Mouse (Mus musculus): ENCODE data around the gene Sh2d4b. TPM values are rescaled to one million over a fixed set of nuclear protein-coding genes. Genes with fewer than 3 reads are reported as not detected.

Sh2d4b gene
- polyA plus RNA-seq, 1 experiment: 0.10 TPM

DNA sequence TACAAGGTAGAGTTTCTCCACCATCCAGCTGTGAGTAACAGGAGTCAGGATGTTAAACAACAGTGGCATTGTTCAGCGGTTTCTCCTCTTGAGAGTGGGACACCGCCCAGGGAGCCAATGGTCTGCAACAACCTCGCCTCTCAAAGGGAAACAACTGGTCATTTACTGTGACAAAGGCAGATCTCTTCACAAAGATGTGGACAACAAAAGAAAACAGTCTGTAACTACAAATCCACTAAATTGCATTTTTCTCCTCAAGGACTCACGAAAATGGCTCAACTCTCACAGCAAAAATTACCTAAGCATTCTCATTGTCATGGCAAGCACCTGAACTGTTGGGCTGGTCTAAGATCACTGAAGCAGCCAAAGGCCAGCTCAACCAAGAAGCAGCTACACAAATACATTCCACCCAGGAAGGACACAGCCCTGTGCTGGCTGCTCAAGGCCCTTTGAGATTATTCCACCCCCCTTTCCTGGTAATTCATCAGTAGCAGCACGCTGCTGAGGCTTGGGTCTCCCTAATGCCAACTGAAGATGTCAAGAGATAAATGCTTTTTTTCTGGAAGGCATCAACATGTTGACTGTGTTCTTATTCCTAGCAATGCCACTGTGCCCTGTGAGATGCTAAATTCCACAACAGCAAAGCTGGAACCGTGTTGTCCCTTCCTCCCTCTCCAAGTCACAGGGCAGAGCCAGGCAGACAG is 28.1 kb downstream of the Sh2d4b start:
- WGBS: 63% methylated on average over 6 of the region's 6 CpGs
- DNase-seq (ENCODE audit: low read depth, low spot score): no peak

DNA sequence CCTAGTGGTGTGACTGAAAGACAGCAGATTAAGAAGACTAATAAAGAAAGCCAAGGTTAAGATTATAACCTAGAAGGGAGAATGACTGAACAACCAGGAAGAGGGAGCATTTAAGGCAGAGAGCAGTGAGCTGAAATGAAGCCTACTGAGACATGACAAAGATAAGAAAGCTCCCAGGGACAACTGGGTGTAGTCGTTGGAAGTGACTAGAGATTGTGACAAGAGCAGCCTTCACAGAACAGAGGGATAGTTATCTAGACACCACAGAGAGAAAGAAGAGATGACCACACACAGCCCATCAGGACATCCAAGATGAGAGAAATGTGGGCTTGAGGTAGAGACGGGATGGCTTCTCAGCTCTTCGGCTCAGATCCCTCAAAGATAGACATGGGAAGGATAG is 29.4 kb downstream of the Sh2d4b start:
- WGBS: 80% methylated on average over 3 of the region's 3 CpGs
- DNase-seq (ENCODE audit: low read depth, low spot score): no peak

DNA sequence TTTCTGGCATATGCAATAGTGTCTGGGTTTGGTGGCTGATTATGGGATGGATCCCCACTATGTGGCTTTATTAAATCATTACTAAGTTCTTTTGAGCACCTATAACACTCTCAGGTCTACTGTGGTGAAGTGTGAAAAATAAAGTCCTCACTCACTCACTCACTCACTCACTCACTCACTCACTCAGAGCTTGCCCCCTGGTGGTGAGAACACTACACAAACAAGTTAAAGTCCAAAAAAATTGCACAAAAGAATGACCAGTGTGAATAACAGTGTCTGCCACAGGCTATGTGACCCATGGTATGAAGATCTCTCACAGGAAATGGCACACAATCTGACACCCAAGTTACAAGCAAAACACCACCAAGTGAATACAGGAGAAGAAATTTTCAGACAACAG is 30.0 kb downstream of the Sh2d4b start:
- no peak for DNase-seq (ENCODE audit: low read depth, low spot score)

DNA sequence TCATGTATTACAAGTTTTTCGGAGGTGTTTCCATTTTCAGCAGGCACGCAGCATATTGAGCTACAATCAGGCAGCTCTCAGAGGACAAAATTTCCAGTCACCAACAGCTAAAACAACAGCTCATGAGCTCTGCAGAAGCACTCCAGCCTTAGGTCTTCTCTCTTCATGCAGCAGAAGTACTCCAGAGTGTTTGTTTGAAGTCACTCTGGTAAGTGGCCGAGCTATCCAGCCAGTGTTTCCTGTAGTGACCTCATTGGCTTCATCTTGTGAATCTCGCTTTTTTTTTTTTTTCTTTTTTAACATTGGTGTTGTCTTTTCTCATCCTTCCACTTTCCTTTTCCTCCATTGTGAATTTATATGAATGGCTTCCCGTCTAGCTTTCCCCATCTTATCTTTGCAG is 40.1 kb downstream of the Sh2d4b start:
- no peak for DNase-seq (ENCODE audit: low read depth, low spot score)
- 69% methylated on average over 5 of the region's 5 CpGs for WGBS

DNA sequence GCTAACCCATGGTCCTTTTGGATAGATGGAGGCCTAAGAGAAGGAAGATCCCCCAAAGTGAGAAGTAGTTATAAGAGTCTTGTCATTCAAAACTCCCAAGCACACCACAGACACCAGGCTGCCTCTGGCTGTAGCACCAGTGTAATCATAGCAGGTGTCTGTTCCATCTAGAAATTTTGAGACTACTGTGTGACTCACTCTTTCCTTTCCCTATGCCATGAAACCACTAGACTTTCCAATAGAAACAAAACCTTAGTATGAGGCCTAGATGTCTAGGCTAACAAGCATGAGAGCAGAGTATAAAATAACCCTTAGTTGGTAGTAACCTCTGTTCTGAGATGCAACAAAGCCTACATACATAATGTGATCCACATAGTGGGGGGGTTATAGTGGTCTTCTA is 55.7 kb downstream of the Sh2d4b start:
- no peak for DNase-seq (ENCODE audit: low read depth, low spot score)

DNA sequence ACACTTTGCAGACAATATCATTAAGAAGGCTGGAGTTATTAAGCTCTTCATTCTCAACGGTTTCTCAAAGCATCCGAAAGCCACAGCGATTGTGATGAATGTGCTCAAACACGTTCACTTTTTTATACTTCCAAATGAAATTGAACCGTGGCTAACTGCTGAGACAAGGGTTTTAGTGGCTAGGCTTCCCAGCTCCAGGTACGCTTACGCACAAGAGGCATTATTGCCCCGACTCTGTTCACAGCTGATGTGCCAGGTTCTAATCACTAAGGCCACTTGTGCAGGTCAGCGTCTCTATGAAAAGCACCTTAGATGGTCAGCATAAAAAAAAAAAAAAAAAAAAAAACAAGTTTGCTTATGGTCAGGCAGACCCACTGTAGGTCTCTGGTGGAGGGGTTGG is 62.6 kb downstream of the Sh2d4b start:
- DNase-seq (ENCODE audit: low read depth, low spot score): no peak
- WGBS: 39% methylated on average over 9 of the region's 9 CpGs

DNA sequence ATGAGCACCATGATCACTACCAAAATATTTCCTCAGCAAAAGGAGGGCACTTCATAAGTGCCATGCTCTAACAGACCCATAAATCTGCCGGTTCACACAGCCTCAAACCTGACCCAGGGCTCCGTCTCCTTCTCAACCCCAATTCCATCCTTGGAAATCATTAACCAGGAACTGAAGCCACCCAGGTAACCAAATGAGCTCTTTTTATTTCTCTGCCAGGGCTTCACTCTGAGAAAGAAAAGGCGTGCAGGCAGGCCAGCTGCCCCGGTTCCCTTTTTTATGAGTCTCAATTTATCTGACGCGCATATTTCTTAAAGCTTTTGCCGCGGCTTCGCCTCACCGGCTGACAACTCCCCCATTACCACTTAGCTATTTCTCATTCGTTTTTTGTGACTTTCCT is 63.0 kb downstream of the Sh2d4b start:
- 23% methylated on average over 11 of the region's 11 CpGs for WGBS
- DNase-seq (ENCODE audit: low read depth, low spot score): peak; percentile 67

DNA sequence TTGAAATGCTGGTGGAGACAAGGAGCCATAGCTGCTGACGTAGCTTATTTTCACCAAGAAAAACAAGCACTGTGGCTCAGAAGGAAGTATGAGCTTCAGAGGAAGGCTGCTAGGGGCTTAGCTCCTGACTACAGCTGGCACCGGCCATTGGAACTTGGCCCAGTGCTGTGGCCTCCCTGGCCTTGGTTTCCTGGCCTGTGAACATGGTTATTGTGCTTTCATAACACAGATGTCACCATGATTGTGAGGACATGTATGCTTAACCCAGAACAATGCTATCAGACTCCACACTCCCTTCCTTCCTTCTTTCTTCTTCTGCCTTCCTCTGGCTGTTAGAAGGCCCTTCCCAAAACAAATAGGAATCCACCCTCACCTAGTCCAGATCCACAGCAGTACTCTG is 75.0 kb downstream of the Sh2d4b start:
- 35% methylated on average over 2 of the region's 2 CpGs for WGBS
- no peak for DNase-seq (ENCODE audit: low read depth, low spot score)

DNA sequence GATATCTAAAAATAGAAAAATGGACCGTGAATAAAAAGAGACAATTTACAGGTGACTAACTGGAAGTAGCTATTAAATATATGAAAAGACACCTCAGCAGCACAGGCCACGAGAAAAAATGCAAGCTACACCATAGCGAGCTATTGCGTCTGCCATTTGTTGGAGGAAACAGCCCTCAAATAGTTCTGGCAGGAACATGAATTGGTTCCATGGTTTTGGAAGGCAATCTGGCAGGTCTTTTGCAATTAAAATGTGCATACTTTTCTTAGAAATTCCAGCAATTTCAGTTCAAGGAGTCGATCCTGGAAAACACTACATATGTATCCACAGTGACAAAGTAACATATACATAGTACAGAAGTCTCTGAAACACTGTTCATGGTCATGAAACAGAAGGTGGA is 76.4 kb downstream of the Sh2d4b start:
- no peak for DNase-seq (ENCODE audit: low read depth, low spot score)
- WGBS: 83% methylated on average over 5 of the region's 5 CpGs

DNA sequence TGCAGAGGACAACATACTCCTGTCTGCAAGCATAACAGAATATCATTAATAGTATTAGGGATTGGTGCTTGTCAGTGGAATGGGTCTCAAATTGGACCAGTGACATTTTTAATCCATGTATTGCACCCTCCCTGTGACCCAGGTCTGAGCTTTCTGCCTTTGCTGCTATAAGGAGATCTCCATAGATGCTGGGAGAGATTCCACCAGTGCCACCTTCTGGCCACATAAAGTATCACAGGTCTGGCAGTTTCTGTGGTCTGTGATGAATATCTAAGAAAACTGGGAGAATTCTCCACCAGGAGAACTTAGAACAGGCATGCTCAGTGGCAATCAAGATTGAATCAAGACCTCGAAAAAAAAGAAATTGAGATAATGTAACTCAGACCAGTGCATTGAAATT is 101.5 kb downstream of the Sh2d4b start:
- DNase-seq (ENCODE audit: low read depth, low spot score): no peak
- WGBS: 50% methylated on average over 1 of the region's 1 CpGs

DNA sequence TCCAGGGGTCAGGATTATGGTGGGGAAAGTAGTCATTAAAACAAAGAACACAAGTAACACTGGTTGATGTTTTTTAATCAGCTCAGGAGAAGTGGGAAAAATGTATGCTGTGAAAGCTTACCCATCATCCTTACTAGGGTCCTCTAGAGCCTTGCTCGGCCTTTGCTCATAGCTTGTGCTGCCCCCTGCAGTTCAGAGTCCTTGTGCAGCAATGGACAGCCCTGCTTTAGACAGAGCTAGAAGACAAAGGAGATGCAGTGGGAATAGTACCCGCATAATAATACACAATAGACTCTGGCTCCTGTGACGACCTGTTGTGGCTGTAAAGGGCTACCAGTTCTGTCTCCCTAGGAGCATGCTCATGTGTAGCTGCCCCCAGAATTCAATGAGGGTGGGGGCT is 104.0 kb downstream of the Sh2d4b start:
- WGBS: 24% methylated on average over 3 of the region's 3 CpGs
- no peak for DNase-seq (ENCODE audit: low read depth, low spot score)

DNA sequence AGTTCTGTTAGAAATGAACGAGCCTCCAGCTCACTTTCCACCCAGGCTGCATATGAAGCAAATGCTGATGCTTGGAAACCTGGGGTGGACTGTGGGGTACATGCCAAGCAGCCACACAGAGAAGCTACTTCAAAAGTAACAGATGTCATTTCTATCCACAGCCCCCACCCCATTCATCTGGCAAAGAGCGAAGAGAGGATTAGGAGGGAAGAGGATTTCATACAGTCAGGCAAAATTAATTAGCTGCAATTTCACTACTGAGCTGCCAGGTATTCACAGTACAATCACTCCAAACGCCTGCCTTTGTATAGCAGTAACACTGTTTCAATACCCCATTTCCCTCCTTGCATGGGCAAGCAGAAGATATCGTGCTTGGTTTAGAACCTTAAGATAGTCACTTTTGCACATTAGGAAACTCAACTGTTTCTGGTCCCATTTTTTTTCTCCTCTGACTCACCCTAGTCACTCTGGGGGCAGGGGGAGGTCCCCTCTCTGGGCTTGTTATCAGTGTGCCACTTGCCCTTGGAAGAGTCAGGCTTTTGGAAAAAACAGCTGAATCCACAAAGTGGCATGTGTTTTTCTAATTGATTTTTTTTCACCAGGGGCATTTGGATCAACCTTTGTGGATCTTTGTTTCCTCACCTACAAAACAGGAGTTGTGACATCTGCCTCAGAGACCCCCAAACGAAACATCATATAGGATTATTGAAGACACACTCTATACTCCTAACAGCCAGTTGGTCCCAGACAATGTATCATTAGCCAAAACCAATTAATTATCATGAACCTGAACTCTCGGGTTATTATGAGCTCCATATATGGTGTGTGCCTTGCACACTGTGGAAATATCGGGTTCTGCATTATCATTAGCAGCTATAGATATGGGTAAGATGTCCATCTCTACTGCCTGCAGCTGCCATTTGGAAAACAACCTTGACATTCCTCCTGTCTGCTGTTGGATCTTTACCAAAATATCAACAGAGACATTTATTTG is 123.7 kb downstream of the Sh2d4b start:
- no peak for DNase-seq (ENCODE audit: low read depth, low spot score)
- 70% methylated on average over 7 of the region's 7 CpGs for WGBS

Other genes starting within 250 kb of the Sh2d4b start
- 49.4 and 50.9 TPM in 2 replicates for gene Tspan14, start 73.5 kb upstream of the Sh2d4b start, polyA plus RNA-seq (2012; rRNA removed)
- 5.6 and 20.5 TPM in 2 replicates for gene Fam213a, start 120.5 kb upstream of the Sh2d4b start, polyA plus RNA-seq (2012; rRNA removed)
- gene Dydc2, start 175.9 kb upstream of the Sh2d4b start, polyA plus RNA-seq (2012; rRNA removed): not detected in 2 replicates
- not detected in 2 replicates for gene Dydc1, start 179.6 kb upstream of the Sh2d4b start, polyA plus RNA-seq (2012; rRNA removed)
- gene Mat1a, start 211.8 kb upstream of the Sh2d4b start, polyA plus RNA-seq (2012; rRNA removed): not detected in 2 replicates
- gene Sftpa1, start 238.5 kb upstream of the Sh2d4b start, polyA plus RNA-seq (2012; rRNA removed): not detected in 2 replicates

All from large intestine, adult 2 months (tissue).